ENCODE assay signal across 19 mouse cellular contexts in genomic region chr3:66983481-66983880, GRCm38 (mm10). TPM values are rescaled to one million over a fixed set of nuclear protein-coding genes. Genes with fewer than 3 reads are reported as not detected.
DNase-seq lines count a peak whose midpoint lies in the region; ATAC-seq and TF ChIP-seq lines count a peak whose summit lies in the region.
"Had no signal": no experiment of that assay in that cellular context is flagged by ENCODE, and none has a peak within 500 bp of the region (broad histone marks: within the 10 kb centered on the region; RNA-seq: fewer than 3 reads in every experiment).

No protein-coding gene starts in this region.

- 17% methylated on average over 3 of the region's 3 CpGs for WGBS in midbrain, embryonic 12.5 days
- 25% methylated on average over 3 of the region's 3 CpGs for WGBS in midbrain, postnatal 0 days
- 19% methylated on average over 3 of the region's 3 CpGs for WGBS in forebrain, embryonic 14.5 days

- H3K36me3 ChIP-seq in midbrain, embryonic 12.5 days = no peaks in the 10 kb centered on the region
- no peaks in the 10 kb centered on the region for H3K36me3 ChIP-seq in midbrain, postnatal 0 days (ENCODE audit: insufficient read depth, low read length)
- H3K36me3 ChIP-seq in forebrain, embryonic 14.5 days (ENCODE audit: control insufficient read depth, insufficient read depth, low read length) = no peaks in the 10 kb centered on the region
- H3K36me3 ChIP-seq: forebrain, embryonic 12.5 days; heart, embryonic 15.5 days; liver, embryonic 15.5 days; neural tube, embryonic 13.5 days had no signal

- H3K9me3 ChIP-seq in midbrain, embryonic 12.5 days = no peaks in the 10 kb centered on the region
- no peaks in the 10 kb centered on the region for H3K9me3 ChIP-seq in midbrain, postnatal 0 days (ENCODE audit: low read length)
- H3K9me3 ChIP-seq in forebrain, embryonic 14.5 days (replicated peaks; ENCODE audit: control insufficient read depth, low read length) = no peaks in the 10 kb centered on the region
- H3K9me3 ChIP-seq: forebrain, embryonic 12.5 days; heart, embryonic 15.5 days; liver, embryonic 15.5 days; neural tube, embryonic 13.5 days had no signal

- 0 out of 2 replicates have a peak overlapping the region, but pooled peaks have one; percentile 16 for H3K4me2 ChIP-seq in midbrain, embryonic 12.5 days (replicated peaks)
- no peak overlapping the region for H3K4me2 ChIP-seq in midbrain, postnatal 0 days (ENCODE audit: low read depth, low read length, poor library complexity, severe bottlenecking)
- no peak overlapping the region for H3K4me2 ChIP-seq in forebrain, embryonic 14.5 days (ENCODE audit: low read length)
- H3K4me2 ChIP-seq: liver, embryonic 15.5 days had no signal

- ATAC-seq in midbrain, embryonic 12.5 days (ENCODE audit: low FRiP score, low read depth) = no peak
- ATAC-seq in midbrain, postnatal 0 days (ENCODE audit: low FRiP score) = no peak
- ATAC-seq in forebrain, embryonic 14.5 days = no peak
- ATAC-seq: hindbrain, postnatal 0 days had no signal

- H3K4me1 ChIP-seq in midbrain, embryonic 12.5 days = peaks cover 34% of the 10 kb centered on the region
- no peaks in the 10 kb centered on the region for H3K4me1 ChIP-seq in midbrain, postnatal 0 days (ENCODE audit: insufficient read depth, low read length)
- H3K4me1 ChIP-seq in forebrain, embryonic 14.5 days (ENCODE audit: control insufficient read depth, insufficient read depth, low read length) = no peaks in the 10 kb centered on the region; the same call in 1 of the 2 replicates

- no peak overlapping the region for H3K9ac ChIP-seq in midbrain, embryonic 12.5 days (replicated peaks)
- no peak overlapping the region for H3K9ac ChIP-seq in midbrain, postnatal 0 days (replicated peaks; ENCODE audit: low read length, poor library complexity, severe bottlenecking)
- no peak overlapping the region for H3K9ac ChIP-seq in forebrain, embryonic 14.5 days (ENCODE audit: low read length)
- H3K9ac ChIP-seq: forebrain, embryonic 12.5 days; heart, embryonic 15.5 days; liver, embryonic 15.5 days; neural tube, embryonic 13.5 days had no signal

- intact Hi-C loops in gastrocnemius, adult 2 months (cut with DNase I) = no loop called here

- DNase-seq in gastrocnemius, adult 2 months = no peak
- DNase-seq in gastrocnemius, adult 18-20 months (ENCODE audit: low spot score) = no peak
- no peak for DNase-seq in midbrain, postnatal 0 days (ENCODE audit: low spot score)
- DNase-seq in induced T-regulatory cell, adult 2 months (ENCODE audit: low read depth) = peak; percentile 42
- peak; percentile 36 for DNase-seq in naive thymus-derived CD4-positive, alpha-beta T cell, adult 2 months (ENCODE audit: low read depth)
- no peak for DNase-seq in forebrain, embryonic 14.5 days (ENCODE audit: low spot score)
- DNase-seq: adrenal gland, adult 2 months; gastrocnemius, postnatal 36 days; heart, postnatal 4 days; kidney, adult 11 months; kidney, postnatal 25 days; thymus, postnatal 36 days had no signal

- H3K27me3 ChIP-seq in midbrain, embryonic 12.5 days = peaks cover 43% of the 10 kb centered on the region
- H3K27me3 ChIP-seq in midbrain, postnatal 0 days (ENCODE audit: insufficient read depth, low read length) = peaks cover 14% of the 10 kb centered on the region; the same call in 1 of the 2 replicates
- H3K27me3 ChIP-seq in forebrain, embryonic 14.5 days (replicated peaks; ENCODE audit: control insufficient read depth, insufficient read depth, low read length) = peaks cover 49% of the 10 kb centered on the region

- TF ChIP-seq CTCF in gastrocnemius, adult 2 months (IDR thresholded peaks at IDR 0.05) = no peak
- TF ChIP-seq CTCF in midbrain, postnatal 0 days (IDR thresholded peaks at IDR 0.05) = no peak

- H3K27ac ChIP-seq in gastrocnemius, adult 2 months = peak overlapping the region; percentile 12; the same call in 1 of the 2 replicates
- no peak overlapping the region for H3K27ac ChIP-seq in midbrain, embryonic 12.5 days (replicated peaks)
- no peak overlapping the region for H3K27ac ChIP-seq in midbrain, postnatal 0 days (ENCODE audit: low read depth, low read length)
- H3K27ac ChIP-seq in forebrain, embryonic 14.5 days (ENCODE audit: low read depth, low read length) = no peak overlapping the region
- H3K27ac ChIP-seq: forebrain, embryonic 12.5 days; heart, embryonic 15.5 days; hindbrain, postnatal 0 days; liver, embryonic 15.5 days; neural tube, embryonic 13.5 days had no signal

- H3K4me3 ChIP-seq in gastrocnemius, adult 2 months = no peak overlapping the region; the same call in 1 of the 2 replicates
- no peak overlapping the region for H3K4me3 ChIP-seq in midbrain, embryonic 12.5 days
- H3K4me3 ChIP-seq in midbrain, postnatal 0 days (ENCODE audit: low read depth, low read length) = no peak overlapping the region
- no peak overlapping the region for H3K4me3 ChIP-seq in forebrain, embryonic 14.5 days (ENCODE audit: low read depth, low read length)
- H3K4me3 ChIP-seq: liver, embryonic 15.5 days had no signal

RNA-seq across cellular contexts. Expression of gene Shox2, which starts 1.9 kb away (rescaled TPM):
- 1 to 10 TPM; 1.4 to 2.3 TPM for total RNA-seq in gastrocnemius, adult 2 months (2021)
- 1 to 10 TPM; 1.2 to 1.3 TPM for total RNA-seq in gastrocnemius, adult 18-20 months (2021)
- 97.5 and 111 TPM in 2 replicates for polyA plus RNA-seq in midbrain, embryonic 12.5 days (2016; fragmentation: Nextera tagmentation; extraction: Ambion mirVana)
- 82.2 and 96.6 TPM in 2 replicates for total RNA-seq in midbrain, postnatal 0 days (2014; rRNA removed)
- polyA plus RNA-seq in midbrain, postnatal 0 days (2015; fragmentation: Nextera tagmentation; extraction: Ambion mirVana) = 55.0 and 61.1 TPM in 2 replicates
- polyA plus RNA-seq in forebrain, embryonic 14.5 days (2014; fragmentation: Nextera tagmentation; extraction: Ambion mirVana) = 5.2 and 6.8 TPM in 2 replicates
- total RNA-seq: left cerebral cortex, adult 18-20 months had no signal

RNA-seq across cellular contexts. Expression of gene Rsrc1, which starts 2.3 kb away (rescaled TPM):
- total RNA-seq in gastrocnemius, adult 2 months (2021) = 10 to 100 TPM; 11.6 to 14.8 TPM
- 10 to 100 TPM; 12.9 to 13.6 TPM for total RNA-seq in gastrocnemius, adult 18-20 months (2021)
- 54.1 and 57.9 TPM in 2 replicates for polyA plus RNA-seq in midbrain, embryonic 12.5 days (2016; fragmentation: Nextera tagmentation; extraction: Ambion mirVana)
- total RNA-seq in midbrain, postnatal 0 days (2014; rRNA removed) = 37.5 and 39.6 TPM in 2 replicates
- 37.7 and 39.3 TPM in 2 replicates for polyA plus RNA-seq in midbrain, postnatal 0 days (2015; fragmentation: Nextera tagmentation; extraction: Ambion mirVana)
- 30.6 and 31.9 TPM in 2 replicates for polyA plus RNA-seq in forebrain, embryonic 14.5 days (2014; fragmentation: Nextera tagmentation; extraction: Ambion mirVana)

Comparison
In these comparisons a context has a peak if more than half of its experiments do, and no peak if none do; other contexts are left out.
1. DNase-seq: peak in induced T-regulatory cell, adult 2 months (single experiment) and naive thymus-derived CD4-positive, alpha-beta T cell, adult 2 months (single experiment); none in gastrocnemius, adult 2 months (single experiment), gastrocnemius, adult 18-20 months (single experiment), midbrain, postnatal 0 days (single experiment) and forebrain, embryonic 14.5 days (single experiment).
2. RNA of gene Shox2, which starts 1.9 kb away (total RNA-seq): 82.2 to 96.6 TPM in midbrain, postnatal 0 days; 1.4 to 2.3 TPM in gastrocnemius, adult 2 months and 1.2 to 1.3 TPM in gastrocnemius, adult 18-20 months; every median in the first group is over 10 times any median in the second.